Mouse (Mus musculus) olfactory bulb, adult 2 months (tissue): ENCODE data around the gene Polr3c.

Source experiments
- CTCF ChIP-seq: fragments of 200-500 bp; IDR thresholded peaks from 2 replicates; pipeline ENCODE4 v1.5.1; 2012; ENCODE audit warnings: low read depth, mild to moderate bottlenecking, low read length, moderate library complexity; ENCODE audit not compliant: insufficient read depth
- POLR2A ChIP-seq: fragments of 200-500 bp; IDR thresholded peaks from 2 replicates; pipeline ENCODE4 v1.6.1; 2012; ENCODE audit warnings: mild to moderate bottlenecking, low read depth, low read length, moderate library complexity; ENCODE audit not compliant: insufficient read depth

DNA sequence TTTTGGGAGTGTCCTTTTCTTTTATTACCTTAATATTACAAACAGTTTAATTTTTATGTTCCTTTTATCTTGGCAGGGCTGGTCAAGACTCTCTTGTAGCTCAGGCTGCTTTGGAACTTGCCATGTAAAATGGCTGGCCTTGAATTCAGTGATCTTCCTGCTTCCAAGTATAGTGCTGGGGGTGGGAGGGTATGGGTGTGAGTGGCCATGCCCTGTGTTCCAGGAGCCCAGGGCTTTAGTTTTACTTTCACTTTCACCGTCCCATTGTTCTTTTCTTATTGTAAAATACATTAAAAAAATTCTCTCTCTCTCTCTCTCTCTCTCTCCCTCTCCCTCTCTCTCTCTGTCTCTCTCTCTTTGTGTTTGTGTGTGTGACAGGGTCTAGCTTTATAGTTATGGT lies 37.1 kb upstream of the Polr3c start:
- no peak for TF ChIP-seq CTCF
- TF ChIP-seq POLR2A = no peak
